Mouse (Mus musculus) heart, postnatal 0 days (tissue): Measurements from ENCODE around the gene Nr2f1. TPM values are rescaled to one million over a fixed set of nuclear protein-coding genes. Genes with fewer than 3 reads are reported as not detected.
"Not testable (repeated sequence)": the region's sequence is repeated elsewhere in the genome, so short reads cannot be mapped to it uniquely, and the experiment has no call there.

Experiments used
- ATAC-seq: fragments of 200-750 bp; cut with Nextera tagmentation; 2 replicates; pipeline ENCODE4 v1.8.0; 2017; ENCODE audit warnings: low read depth, moderate number of reproducible peaks, moderate library complexity; ENCODE audit not compliant: insufficient read depth
- DNase-seq: peaks from one replicate; pipeline ENCODE4 v3.0.0-alpha.2; 2016; ENCODE audit warnings: low spot score
- H3K27ac ChIP-seq: fragments of 300-500 bp; sonication (generic); 2 replicates; pipeline ENCODE4 v1.5.1; 2014; ENCODE audit warnings: low read depth, mild to moderate bottlenecking
- H3K27me3 ChIP-seq: fragments of 300-500 bp; sonication (generic); 2 replicates; pipeline ENCODE4 v1.6.1; 2014; ENCODE audit warnings: low read length, mixed read lengths; ENCODE audit not compliant: control insufficient read depth, insufficient read depth
- H3K36me3 ChIP-seq: fragments of 300-500 bp; sonication (generic); replicated peaks from 2 replicates; pipeline ENCODE4 v1.6.1; 2014; ENCODE audit warnings: low read length, mixed read lengths; ENCODE audit not compliant: control insufficient read depth, insufficient read depth
- H3K4me1 ChIP-seq: fragments of 300-500 bp; sonication (generic); 2 replicates; pipeline ENCODE4 v1.6.1; 2014; ENCODE audit warnings: antibody characterized with exemption; ENCODE audit not compliant: control insufficient read depth, insufficient read depth
- H3K4me2 ChIP-seq: fragments of 300-500 bp; sonication (generic); 2 replicates; pipeline ENCODE4 v1.6.1; 2014; ENCODE audit warnings: low read depth, mild to moderate bottlenecking, low read length, moderate library complexity
- H3K4me3 ChIP-seq: fragments of 300-500 bp; sonication (generic); 2 replicates; pipeline ENCODE4 v1.5.1; 2014; ENCODE audit warnings: low read depth, low read length
- H3K9ac ChIP-seq: fragments of 300-500 bp; sonication (generic); replicated peaks from 2 replicates; pipeline ENCODE4 v1.6.1; 2014; ENCODE audit warnings: low read depth, low read length, mixed read lengths
- H3K9me3 ChIP-seq: fragments of 300-500 bp; sonication (generic); replicated peaks from 2 replicates; pipeline ENCODE4 v1.6.1; 2016; ENCODE audit warnings: low read length; ENCODE audit not compliant: control insufficient read depth
- CTCF ChIP-seq: IDR thresholded peaks from 2 replicates; pipeline ENCODE4 v1.5.1; 2016; ENCODE audit warnings: antibody characterized with exemption, control low read depth, low read depth
- EP300 ChIP-seq: IDR thresholded peaks from 2 replicates; pipeline ENCODE4 v1.6.1; 2016; ENCODE audit warnings: antibody characterized with exemption, low read depth
- WGBS: fragments of 180-500 bp; shearing (Covaris S2); extraction: QIAGEN DNeasy Blood & Tissue Kit; methylation state at CpG from one replicate; pipeline ENCODE4 v1.1.7; 2014; 5-methylcytosine and 5-hydroxymethylcytosine counted together
- polyA plus RNA-seq: library from polyadenylated mRNA; unstranded; fragments of >200 nt; fragmentation: Nextera tagmentation; extraction: Ambion mirVana; gene quantifications from 2 replicates; pipeline ENCODE4 v1.2.1, GENCODE M21; 2015
- total RNA-seq: library from RNA; depleted of rRNA; stranded (reverse); fragments of >200 nt; gene quantifications from 2 replicates; pipeline ENCODE4 v1.2.3, GENCODE M21; 2014; ENCODE audit warnings: low replicate concordance; rRNA removed

The Nr2f1 gene
- total RNA-seq (11.4 and 11.6 TPM in 2 replicates), polyA plus RNA-seq (2.0 and 2.3 TPM in 2 replicates)

- ATAC-seq = no peak
- TF ChIP-seq CTCF = no peak
- TF ChIP-seq EP300 = no peak
- no peaks in the 10 kb centered on the region for H3K9me3 ChIP-seq
- peak within 1 kb of the TSS; percentile 99 for H3K4me2 ChIP-seq
- peaks cover 18% of the 10 kb centered on the region; the same call in 1 of the 2 replicates for H3K4me1 ChIP-seq
- H3K36me3 ChIP-seq = no peaks in the 10 kb centered on the region
- WGBS = under 1% methylated on average over 14 of the region's 14 CpGs
- peak within 1 kb of the TSS; percentile 62 for H3K9ac ChIP-seq
- peaks cover 61% of the 10 kb centered on the region for H3K27me3 ChIP-seq
- H3K4me3 ChIP-seq = peak within 1 kb of the TSS; percentile 73
- no peak for DNase-seq
- peak within 1 kb of the TSS; percentile 85 for H3K27ac ChIP-seq
Observed at GRCm38 (mm10) chr13:78199642-78200160, at the start of gene Nr2f1. TSS of gene Nr2f1 (minus strand) at chr13:78199757.

GRCm38 (mm10) chr13:78221680-78222079 is 22.1 kb upstream of the Nr2f1 start:
- Histone ChIP-seq H3K27ac (no peak overlapping the region), H3K4me1 (no peaks in the 10 kb centered on the region), H3K4me3 (no peak overlapping the region), H3K9ac (no peak overlapping the region), H3K4me2 (no peak overlapping the region), H3K27me3 (no peaks in the 10 kb centered on the region), H3K36me3 (no peaks in the 10 kb centered on the region), H3K9me3 (0 out of 2 replicates have a peak, but pooled peaks cover 3% of the 10 kb centered on the region)
- TF ChIP-seq EP300 = no peak
- no peak for TF ChIP-seq CTCF
- WGBS = 78% methylated on average over 3 of the region's 3 CpGs
- DNase-seq (no peak), ATAC-seq (no peak)

GRCm38 (mm10) chr13:78220238-78220637 is 20.7 kb upstream of the Nr2f1 start:
- not testable (repeated sequence) for H3K9me3 ChIP-seq, H3K4me3 ChIP-seq, H3K27me3 ChIP-seq, H3K4me1 ChIP-seq, ATAC-seq, H3K9ac ChIP-seq, DNase-seq, H3K36me3 ChIP-seq, H3K27ac ChIP-seq, H3K4me2 ChIP-seq
- 75% methylated on average over 6 of the region's 6 CpGs for WGBS

- H3K4me2 ChIP-seq = no peak overlapping the region
- DNase-seq (no peak), ATAC-seq (no peak)
- H3K9me3 ChIP-seq = no peaks in the 10 kb centered on the region
- H3K27ac ChIP-seq = no peak overlapping the region
- H3K4me1 ChIP-seq = peaks cover 2% of the 10 kb centered on the region; the same call in 1 of the 2 replicates
- H3K36me3 ChIP-seq = no peaks in the 10 kb centered on the region
- peaks cover 32% of the 10 kb centered on the region for H3K27me3 ChIP-seq
- H3K9ac ChIP-seq = no peak overlapping the region
- 57% methylated on average over 2 of the region's 2 CpGs for WGBS
- H3K4me3 ChIP-seq = no peak overlapping the region
- TF ChIP-seq CTCF = no peak
- no peak for TF ChIP-seq EP300
Observed at GRCm38 (mm10) chr13:78215223-78215622, 15.7 kb upstream of the Nr2f1 start.

- no peak for TF ChIP-seq CTCF
- TF ChIP-seq EP300 = no peak
- Histone ChIP-seq H3K9ac (no peak overlapping the region), H3K4me3 (no peak overlapping the region), H3K4me2 (no peak overlapping the region), H3K27ac (no peak overlapping the region), H3K4me1 (peaks cover 3% of the 10 kb centered on the region; the same call in 1 of the 2 replicates), H3K9me3 (no peaks in the 10 kb centered on the region), H3K36me3 (no peaks in the 10 kb centered on the region), H3K27me3 (peaks cover 53% of the 10 kb centered on the region)
- DNase-seq (no peak), ATAC-seq (no peak)
- WGBS = 80% methylated on average over 2 of the region's 2 CpGs
Observed at GRCm38 (mm10) chr13:78213155-78213554, 13.6 kb upstream of the Nr2f1 start.

- ATAC-seq (no peak), DNase-seq (no peak)
- H3K4me1 ChIP-seq = peaks cover 3% of the 10 kb centered on the region; the same call in 1 of the 2 replicates
- H3K36me3 ChIP-seq = no peaks in the 10 kb centered on the region
- 32% methylated on average over 15 of the region's 15 CpGs for WGBS
- no peak overlapping the region for H3K9ac ChIP-seq
- no peak for TF ChIP-seq CTCF
- TF ChIP-seq EP300 = no peak
- H3K27ac ChIP-seq = no peak overlapping the region
- H3K4me3 ChIP-seq = no peak overlapping the region
- H3K27me3 ChIP-seq = peaks cover 61% of the 10 kb centered on the region
- H3K9me3 ChIP-seq = no peaks in the 10 kb centered on the region
- no peak overlapping the region for H3K4me2 ChIP-seq
Observed at GRCm38 (mm10) chr13:78212111-78212510, 12.6 kb upstream of the Nr2f1 start.
